Mouse (Mus musculus): ENCODE measurements around the gene Itm2b. TPM values are rescaled to one million over a fixed set of nuclear protein-coding genes. Genes with fewer than 3 reads are reported as not detected.

The Itm2b gene
- polyA plus RNA-seq (2014; fragmentation: Nextera tagmentation; extraction: Ambion mirVana) = 513 and 567 TPM in 2 replicates

- no peaks in the 10 kb centered on the region for H3K36me3 ChIP-seq (ENCODE audit: control insufficient read depth, insufficient read depth, low read length)
- WGBS (ENCODE audit: insufficient replicate concordance) = under 1% methylated on average over 61 of the region's 62 CpGs
Measured at GRCm38 (mm10) chr14:73384913-73385719, at the start of gene Itm2b. Gene Itm2b (minus strand): TSS chr14:73385289.

GRCm38 (mm10) chr14:73433487-73433886 is 48.4 kb upstream of the Itm2b start:
- no peak overlapping the region for H3K9ac ChIP-seq (ENCODE audit: low read depth, low read length)
- H3K4me2 ChIP-seq = no peak overlapping the region
- no peaks in the 10 kb centered on the region for H3K27me3 ChIP-seq (ENCODE audit: control insufficient read depth, insufficient read depth, low read length)
- WGBS (ENCODE audit: insufficient replicate concordance) = 80% methylated on average over 6 of the region's 6 CpGs
- no peaks in the 10 kb centered on the region for H3K36me3 ChIP-seq (ENCODE audit: control insufficient read depth, insufficient read depth, low read length)
- ATAC-seq (replicated peaks; ENCODE audit: insufficient number of reproducible peaks, low FRiP score, low TSS enrichment) = no peak
- no peak overlapping the region for H3K27ac ChIP-seq (ENCODE audit: low read depth, low read length)
- H3K9me3 ChIP-seq (replicated peaks; ENCODE audit: control insufficient read depth, low read length) = no peaks in the 10 kb centered on the region
- H3K4me3 ChIP-seq (ENCODE audit: low read depth, low read length) = no peak overlapping the region
- H3K4me1 ChIP-seq (ENCODE audit: control insufficient read depth, insufficient read depth, low read length) = no peaks in the 10 kb centered on the region

More at GRCm38 (mm10) chr14:73384913-73385719, at the start of gene Itm2b:
- H3K9me3 ChIP-seq (replicated peaks; ENCODE audit: control insufficient read depth, low read length) = no peaks in the 10 kb centered on the region
- H3K27me3 ChIP-seq (ENCODE audit: control insufficient read depth, insufficient read depth, low read length) = no peaks in the 10 kb centered on the region
- peak within 1 kb of the TSS; percentile 99 for H3K9ac ChIP-seq (ENCODE audit: low read depth, low read length)
- peak; percentile 95 for ATAC-seq (replicated peaks; ENCODE audit: insufficient number of reproducible peaks, low FRiP score, low TSS enrichment)
- H3K4me3 ChIP-seq (ENCODE audit: low read depth, low read length) = peak within 1 kb of the TSS; percentile 98
- H3K27ac ChIP-seq (ENCODE audit: low read depth, low read length) = peak within 1 kb of the TSS; percentile 97
- peaks cover 10% of the 10 kb centered on the region; the same call in 1 of the 2 replicates for H3K4me1 ChIP-seq (ENCODE audit: control insufficient read depth, insufficient read depth, low read length)
- peak within 1 kb of the TSS; percentile 69 for H3K4me2 ChIP-seq

DNA sequence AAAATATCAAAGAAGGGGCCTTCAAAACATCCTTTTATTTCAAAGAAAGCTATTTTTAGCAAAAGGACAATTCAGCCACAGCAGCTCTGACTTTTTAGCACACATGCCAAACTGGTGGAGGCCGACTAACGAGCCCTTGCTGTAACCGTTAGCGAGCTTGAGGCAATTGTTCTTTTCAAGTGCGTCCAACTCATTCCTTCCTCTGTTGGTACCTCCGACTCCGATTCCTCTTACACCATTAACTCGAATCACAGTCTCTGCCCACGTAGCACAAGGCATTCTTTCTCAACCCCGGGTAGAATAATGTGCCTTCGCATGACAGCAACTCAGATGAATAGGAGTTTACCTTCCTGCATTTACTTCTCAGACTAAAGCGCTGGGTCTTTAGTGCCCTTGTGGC is 45.5 kb upstream of the Itm2b start:
- Histone ChIP-seq H3K27me3 (ENCODE audit: control insufficient read depth, insufficient read depth, low read length) (no peaks in the 10 kb centered on the region), H3K36me3 (ENCODE audit: control insufficient read depth, insufficient read depth, low read length) (no peaks in the 10 kb centered on the region), H3K27ac (ENCODE audit: low read depth, low read length) (no peak overlapping the region), H3K4me1 (ENCODE audit: control insufficient read depth, insufficient read depth, low read length) (no peaks in the 10 kb centered on the region), H3K4me2 (no peak overlapping the region), H3K4me3 (ENCODE audit: low read depth, low read length) (no peak overlapping the region), H3K9me3 (replicated peaks; ENCODE audit: control insufficient read depth, low read length) (no peaks in the 10 kb centered on the region), H3K9ac (ENCODE audit: low read depth, low read length) (no peak overlapping the region)
- ATAC-seq (replicated peaks; ENCODE audit: insufficient number of reproducible peaks, low FRiP score, low TSS enrichment) = no peak
- WGBS (ENCODE audit: insufficient replicate concordance) = 72% methylated on average over 12 of the region's 12 CpGs

DNA sequence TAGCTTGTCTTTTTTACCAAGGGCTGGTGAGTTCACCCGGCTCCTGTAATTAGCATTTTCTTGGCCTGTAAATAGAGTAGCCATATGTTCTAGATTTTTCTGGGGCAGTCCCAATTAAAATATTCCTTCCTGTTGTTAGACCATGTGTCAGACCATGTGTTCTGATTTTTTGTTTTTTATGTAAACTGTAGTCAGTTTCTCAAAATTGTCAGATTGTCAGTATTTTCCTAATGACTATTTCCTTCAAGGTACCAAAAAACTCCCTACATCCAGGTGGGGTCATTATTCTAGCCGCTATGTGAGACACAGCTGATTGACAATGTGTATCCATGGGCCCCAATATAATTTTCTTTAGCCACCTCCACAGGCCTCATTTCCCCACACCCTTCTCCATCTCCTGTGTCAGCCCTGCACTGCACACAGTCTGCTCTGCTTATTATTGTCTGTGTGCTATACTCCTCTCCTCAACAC is 40.5 kb upstream of the Itm2b start:
- Histone ChIP-seq H3K27ac (ENCODE audit: low read depth, low read length) (no peak overlapping the region), H3K4me1 (ENCODE audit: control insufficient read depth, insufficient read depth, low read length) (no peaks in the 10 kb centered on the region), H3K9ac (ENCODE audit: low read depth, low read length) (no peak overlapping the region), H3K4me3 (ENCODE audit: low read depth, low read length) (no peak overlapping the region), H3K4me2 (no peak overlapping the region), H3K9me3 (replicated peaks; ENCODE audit: control insufficient read depth, low read length) (no peaks in the 10 kb centered on the region), H3K27me3 (ENCODE audit: control insufficient read depth, insufficient read depth, low read length) (no peaks in the 10 kb centered on the region), H3K36me3 (ENCODE audit: control insufficient read depth, insufficient read depth, low read length) (no peaks in the 10 kb centered on the region)
- no peak for ATAC-seq (replicated peaks; ENCODE audit: insufficient number of reproducible peaks, low FRiP score, low TSS enrichment)
- WGBS (ENCODE audit: insufficient replicate concordance) = 88% methylated on average over 2 of the region's 2 CpGs

DNA sequence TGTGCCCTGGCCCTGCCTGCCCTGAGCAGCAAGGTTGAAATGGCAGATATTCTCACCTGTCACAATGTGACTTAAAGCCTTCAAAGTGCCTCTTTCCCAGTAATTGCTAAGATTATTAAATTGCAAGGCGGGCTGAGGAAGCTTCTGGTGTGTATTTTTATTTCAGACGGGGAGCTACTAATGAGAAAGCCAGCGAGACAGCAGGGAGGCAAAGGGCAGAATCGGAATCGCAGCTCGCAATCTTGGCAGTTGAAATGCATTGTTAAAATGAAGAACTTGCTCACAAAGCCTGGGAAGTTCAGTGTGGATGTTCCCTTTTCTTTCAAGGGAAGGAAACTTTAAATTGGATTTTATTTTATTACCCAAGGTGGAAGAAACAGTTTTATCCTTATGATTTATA is 39.9 kb upstream of the Itm2b start:
- ATAC-seq (replicated peaks; ENCODE audit: insufficient number of reproducible peaks, low FRiP score, low TSS enrichment) = no peak
- 72% methylated on average over 6 of the region's 6 CpGs for WGBS (ENCODE audit: insufficient replicate concordance)

DNA sequence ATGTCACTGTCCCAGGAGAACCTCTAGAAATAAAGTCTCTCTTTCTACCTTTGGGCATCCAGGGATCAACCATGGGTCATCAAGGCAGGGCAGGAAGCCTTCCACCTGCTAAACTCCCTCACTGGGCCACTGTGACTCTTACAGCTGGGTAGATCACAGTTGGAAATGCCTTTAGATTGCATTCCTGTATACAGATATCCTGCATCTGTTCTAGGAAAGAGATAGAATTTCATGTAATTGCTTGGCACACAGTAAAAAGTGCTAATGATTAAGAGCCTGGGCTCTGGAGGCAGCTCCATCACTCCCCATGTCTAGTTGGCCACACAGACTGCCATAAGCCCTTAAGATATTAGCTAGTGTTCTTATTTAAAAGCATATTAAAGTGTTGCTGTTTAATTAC is 38.5 kb upstream of the Itm2b start:
- H3K36me3 ChIP-seq (ENCODE audit: control insufficient read depth, insufficient read depth, low read length) = no peaks in the 10 kb centered on the region
- H3K4me1 ChIP-seq (ENCODE audit: control insufficient read depth, insufficient read depth, low read length) = no peaks in the 10 kb centered on the region
- H3K9me3 ChIP-seq (replicated peaks; ENCODE audit: control insufficient read depth, low read length) = no peaks in the 10 kb centered on the region
- H3K4me2 ChIP-seq = no peak overlapping the region
- no peaks in the 10 kb centered on the region for H3K27me3 ChIP-seq (ENCODE audit: control insufficient read depth, insufficient read depth, low read length)
- H3K4me3 ChIP-seq (ENCODE audit: low read depth, low read length) = no peak overlapping the region
- H3K27ac ChIP-seq (ENCODE audit: low read depth, low read length) = no peak overlapping the region
- no peak for ATAC-seq (replicated peaks; ENCODE audit: insufficient number of reproducible peaks, low FRiP score, low TSS enrichment)
- H3K9ac ChIP-seq (ENCODE audit: low read depth, low read length) = no peak overlapping the region

More for the DNA sequence above, 39.9 kb upstream of the Itm2b start:
- Histone ChIP-seq H3K4me3 (ENCODE audit: low read depth, low read length) (no peak overlapping the region), H3K36me3 (ENCODE audit: control insufficient read depth, insufficient read depth, low read length) (no peaks in the 10 kb centered on the region), H3K4me2 (no peak overlapping the region), H3K9me3 (replicated peaks; ENCODE audit: control insufficient read depth, low read length) (no peaks in the 10 kb centered on the region), H3K27me3 (ENCODE audit: control insufficient read depth, insufficient read depth, low read length) (no peaks in the 10 kb centered on the region), H3K9ac (ENCODE audit: low read depth, low read length) (no peak overlapping the region), H3K27ac (ENCODE audit: low read depth, low read length) (no peak overlapping the region), H3K4me1 (ENCODE audit: control insufficient read depth, insufficient read depth, low read length) (no peaks in the 10 kb centered on the region)

GRCm38 (mm10) chr14:73422621-73423020 is 37.5 kb upstream of the Itm2b start:
- no peak for ATAC-seq (replicated peaks; ENCODE audit: insufficient number of reproducible peaks, low FRiP score, low TSS enrichment)
- no peaks in the 10 kb centered on the region for H3K27me3 ChIP-seq (ENCODE audit: control insufficient read depth, insufficient read depth, low read length)
- no peak overlapping the region for H3K27ac ChIP-seq (ENCODE audit: low read depth, low read length)
- H3K4me1 ChIP-seq (ENCODE audit: control insufficient read depth, insufficient read depth, low read length) = no peaks in the 10 kb centered on the region
- WGBS (ENCODE audit: insufficient replicate concordance) = 95% methylated on average over 2 of the region's 2 CpGs
- H3K4me2 ChIP-seq = no peak overlapping the region
- no peak overlapping the region for H3K4me3 ChIP-seq (ENCODE audit: low read depth, low read length)
- H3K9me3 ChIP-seq (replicated peaks; ENCODE audit: control insufficient read depth, low read length) = no peaks in the 10 kb centered on the region
- H3K36me3 ChIP-seq (ENCODE audit: control insufficient read depth, insufficient read depth, low read length) = no peaks in the 10 kb centered on the region
- no peak overlapping the region for H3K9ac ChIP-seq (ENCODE audit: low read depth, low read length)

DNA sequence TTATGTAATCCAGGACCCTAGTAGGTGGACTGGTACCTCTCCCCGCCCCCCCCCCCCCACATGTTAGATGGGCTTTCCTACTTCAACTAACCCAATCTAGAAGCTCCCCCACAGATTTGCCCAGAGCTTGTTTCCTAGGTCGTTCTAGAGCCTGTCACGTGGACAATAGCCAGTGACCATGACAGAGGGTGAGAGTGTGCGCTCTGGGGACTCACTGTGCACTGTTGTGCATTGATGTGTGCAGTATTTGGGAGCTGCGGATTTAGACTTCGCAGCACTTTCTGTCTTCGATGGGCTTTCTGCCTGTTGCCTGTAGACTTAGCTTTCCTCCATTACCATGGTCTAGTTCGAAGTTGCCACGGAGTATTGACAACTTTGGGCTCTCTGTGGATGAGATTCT is 36.5 kb upstream of the Itm2b start:
- Histone ChIP-seq H3K27me3 (ENCODE audit: control insufficient read depth, insufficient read depth, low read length) (no peaks in the 10 kb centered on the region), H3K36me3 (ENCODE audit: control insufficient read depth, insufficient read depth, low read length) (no peaks in the 10 kb centered on the region), H3K4me2 (no peak overlapping the region), H3K9ac (ENCODE audit: low read depth, low read length) (no peak overlapping the region), H3K27ac (ENCODE audit: low read depth, low read length) (no peak overlapping the region), H3K9me3 (replicated peaks; ENCODE audit: control insufficient read depth, low read length) (no peaks in the 10 kb centered on the region), H3K4me1 (ENCODE audit: control insufficient read depth, insufficient read depth, low read length) (no peaks in the 10 kb centered on the region), H3K4me3 (ENCODE audit: low read depth, low read length) (no peak overlapping the region)
- 79% methylated on average over 9 of the region's 9 CpGs for WGBS (ENCODE audit: insufficient replicate concordance)
- no peak for ATAC-seq (replicated peaks; ENCODE audit: insufficient number of reproducible peaks, low FRiP score, low TSS enrichment)
